Mouse (Mus musculus): ENCODE measurements around the gene Olfr574. TPM values are rescaled to one million over a fixed set of nuclear protein-coding genes. Genes with fewer than 3 reads are reported as not detected.

Gene Olfr574
- polyA plus RNA-seq, 1 experiment from 2014 or later: not detected

DNA sequence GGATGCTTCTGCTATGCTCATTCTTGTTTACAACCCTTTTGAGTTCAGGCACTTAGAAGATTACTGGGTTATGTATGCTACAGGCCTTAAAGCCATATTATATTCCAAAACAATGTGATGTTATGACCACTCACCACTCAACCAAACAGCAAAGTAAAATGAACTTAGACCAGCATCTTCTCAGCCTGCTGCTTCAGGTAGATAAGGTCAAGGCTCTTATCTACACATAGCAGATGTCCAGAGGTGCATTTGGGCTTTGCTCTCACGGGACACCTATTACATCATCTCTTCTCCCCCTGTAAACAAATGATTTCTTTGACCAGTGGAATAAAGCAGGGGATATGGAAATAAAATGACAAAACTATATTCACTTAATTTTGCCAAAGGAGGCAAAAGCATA, 10.3 kb downstream of the Olfr574 start, which contains the start of gene Olfr575:
Gene Olfr575, minus strand, starts transcription at position 183 of the 400 bp plus-strand sequence.
- 0 out of 2 replicates have a peak within 1 kb of the TSS, but pooled peaks have one; percentile 15 for H3K27ac ChIP-seq (replicated peaks)
- H3K4me1 ChIP-seq: no peaks in the 10 kb centered on the region
- WGBS: 39% methylated on average over 1 of the region's 1 CpGs
- no peak within 1 kb of the TSS for H3K4me3 ChIP-seq
- no peak within 1 kb of the TSS for H3K9ac ChIP-seq
- H3K9me3 ChIP-seq: no peaks in the 10 kb centered on the region
- H3K36me3 ChIP-seq: no peaks in the 10 kb centered on the region
- H3K4me2 ChIP-seq: no peak within 1 kb of the TSS
- no peaks in the 10 kb centered on the region for H3K27me3 ChIP-seq (replicated peaks)
- ATAC-seq (ENCODE audit: extremely low read depth, insufficient number of reproducible peaks, low FRiP score, low TSS enrichment): peak; percentile 95

DNA sequence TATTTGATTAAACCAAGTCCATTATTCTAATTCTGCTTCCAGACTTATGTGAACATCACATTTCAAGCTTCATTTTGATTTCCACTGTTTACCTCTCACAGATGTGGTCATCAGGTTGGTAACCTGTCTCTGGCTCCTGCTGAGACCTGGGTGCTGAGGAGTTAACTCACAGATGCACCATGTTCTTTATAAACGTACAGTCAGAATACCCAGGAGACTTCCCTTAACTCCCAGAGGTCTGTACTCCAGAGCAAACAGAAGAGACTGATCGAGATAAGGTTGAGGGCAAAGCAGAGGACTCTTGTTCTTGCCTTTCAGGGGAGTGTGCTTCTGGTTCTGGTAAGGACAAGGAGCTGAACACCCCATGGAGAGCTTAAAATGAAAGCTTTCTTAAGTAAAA, 14.1 kb downstream of the Olfr574 start, which contains the start of gene Olfr576:
Gene Olfr576, plus strand, starts transcription at position 301 of the 400 bp plus-strand sequence.
- H3K9me3 ChIP-seq: no peaks in the 10 kb centered on the region
- ATAC-seq (ENCODE audit: extremely low read depth, insufficient number of reproducible peaks, low FRiP score, low TSS enrichment): no peak
- no peak within 1 kb of the TSS for H3K27ac ChIP-seq (replicated peaks)
- H3K9ac ChIP-seq: no peak within 1 kb of the TSS
- H3K4me3 ChIP-seq: no peak within 1 kb of the TSS
- peaks cover 3% of the 10 kb centered on the region for H3K4me1 ChIP-seq
- WGBS: 11% methylated on average over 2 of the region's 2 CpGs
- H3K36me3 ChIP-seq: no peaks in the 10 kb centered on the region
- no peaks in the 10 kb centered on the region for H3K27me3 ChIP-seq (replicated peaks)
- H3K4me2 ChIP-seq: no peak within 1 kb of the TSS

- no peak overlapping the region for H3K27ac ChIP-seq (replicated peaks)
- no peak overlapping the region for H3K4me2 ChIP-seq
- no peaks in the 10 kb centered on the region for H3K9me3 ChIP-seq
- no peak for ATAC-seq (ENCODE audit: extremely low read depth, insufficient number of reproducible peaks, low FRiP score, low TSS enrichment)
- H3K9ac ChIP-seq: no peak overlapping the region
- H3K36me3 ChIP-seq: no peaks in the 10 kb centered on the region
- WGBS: 55% methylated on average over 1 of the region's 1 CpGs
- H3K4me3 ChIP-seq: no peak overlapping the region
- no peaks in the 10 kb centered on the region for H3K4me1 ChIP-seq
- no peaks in the 10 kb centered on the region for H3K27me3 ChIP-seq (replicated peaks)
These were observed 26.1 kb downstream of the Olfr574 start for GRCm38 (mm10) chr7:102974399-102974798.

DNA sequence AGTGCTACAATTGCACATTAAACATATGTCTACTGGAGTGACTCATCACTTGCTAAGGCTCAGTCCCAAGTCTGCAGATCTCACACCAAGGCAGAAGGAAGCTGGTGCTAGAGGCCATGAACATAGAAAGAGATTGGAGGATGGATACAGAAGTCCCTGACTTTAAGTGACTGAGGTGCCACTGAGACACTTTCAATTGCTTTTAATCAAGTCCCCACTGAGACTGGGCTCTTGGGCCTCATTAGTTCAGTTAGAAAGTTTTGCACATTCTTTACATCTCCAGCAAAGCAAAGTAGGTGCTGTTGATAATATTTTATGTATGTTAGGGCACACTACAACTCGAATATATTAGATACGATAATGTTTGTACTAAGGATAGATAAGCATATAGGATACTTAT, 27.6 kb downstream of the Olfr574 start, which contains the start of gene Olfr577:
Gene Olfr577, minus strand, starts transcription at position 101 of the 400 bp plus-strand sequence.
- Histone ChIP-seq H3K4me3 (no peak within 1 kb of the TSS), H3K4me2 (no peak within 1 kb of the TSS), H3K4me1 (no peaks in the 10 kb centered on the region), H3K27ac (replicated peaks) (no peak within 1 kb of the TSS), H3K27me3 (replicated peaks) (no peaks in the 10 kb centered on the region), H3K9me3 (no peaks in the 10 kb centered on the region), H3K9ac (no peak within 1 kb of the TSS), H3K36me3 (no peaks in the 10 kb centered on the region)
- ATAC-seq (ENCODE audit: extremely low read depth, insufficient number of reproducible peaks, low FRiP score, low TSS enrichment): no peak
- WGBS: 79% methylated on average over 2 of the region's 2 CpGs

DNA sequence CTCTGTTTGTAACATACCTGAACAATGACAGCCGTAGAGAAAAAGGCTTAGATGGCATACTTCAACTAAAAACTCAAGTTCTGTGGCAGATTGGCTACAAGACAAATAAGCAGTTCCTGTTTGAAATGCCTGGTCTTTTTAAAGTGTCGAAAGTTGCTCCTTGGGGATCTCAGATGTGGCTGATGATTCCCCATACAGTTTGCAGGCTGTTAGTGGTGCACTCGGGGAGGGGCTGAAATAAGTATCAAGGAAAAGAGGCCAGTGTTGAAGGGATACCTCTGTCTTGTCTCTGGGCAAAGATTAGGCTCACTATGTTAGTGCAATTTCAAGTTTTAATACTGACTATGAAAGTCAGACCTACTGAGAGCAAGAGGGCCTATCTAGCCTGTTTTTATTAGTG, 41.0 kb downstream of the Olfr574 start, which contains the start of gene Olfr578:
Gene Olfr578, minus strand, starts transcription at position 101 of the 400 bp plus-strand sequence.
- Histone ChIP-seq H3K9me3 (no peaks in the 10 kb centered on the region), H3K9ac (no peak within 1 kb of the TSS), H3K4me3 (no peak within 1 kb of the TSS), H3K4me1 (no peaks in the 10 kb centered on the region), H3K36me3 (no peaks in the 10 kb centered on the region), H3K27ac (replicated peaks) (no peak within 1 kb of the TSS), H3K4me2 (no peak within 1 kb of the TSS), H3K27me3 (replicated peaks) (no peaks in the 10 kb centered on the region)
- 41% methylated on average over 3 of the region's 3 CpGs for WGBS
- ATAC-seq (ENCODE audit: extremely low read depth, insufficient number of reproducible peaks, low FRiP score, low TSS enrichment): no peak

Other genes with a start within 250 kb of the Olfr574 start
- 0.05 TPM in 1 of 2 replicates, not detected in the other for gene Olfr558, start 246.3 kb upstream of the Olfr574 start, polyA plus RNA-seq (2015; fragmentation: Nextera tagmentation; extraction: Ambion mirVana)
- gene Olfr33, start 229.4 kb upstream of the Olfr574 start, polyA plus RNA-seq (2015; fragmentation: Nextera tagmentation; extraction: Ambion mirVana): not detected in 2 replicates
- gene Olfr559, start 221.0 kb upstream of the Olfr574 start, polyA plus RNA-seq (2015; fragmentation: Nextera tagmentation; extraction: Ambion mirVana): not detected in 2 replicates
- not detected in 2 replicates for gene Olfr560, start 189.1 kb upstream of the Olfr574 start, polyA plus RNA-seq (2015; fragmentation: Nextera tagmentation; extraction: Ambion mirVana)
- gene Olfr78, start 189.0 kb upstream of the Olfr574 start, polyA plus RNA-seq (2015; fragmentation: Nextera tagmentation; extraction: Ambion mirVana): 0.16 TPM in 1 of 2 replicates, not detected in the other
- gene Olfr561, start 177.2 kb upstream of the Olfr574 start, polyA plus RNA-seq (2015; fragmentation: Nextera tagmentation; extraction: Ambion mirVana): not detected in 2 replicates
- not detected in 2 replicates for gene Olfr564, start 145.0 kb upstream of the Olfr574 start, polyA plus RNA-seq (2015; fragmentation: Nextera tagmentation; extraction: Ambion mirVana)
- gene Olfr566, start 89.7 kb upstream of the Olfr574 start, polyA plus RNA-seq (2015; fragmentation: Nextera tagmentation; extraction: Ambion mirVana): not detected in 2 replicates
- not detected in 2 replicates for gene Olfr568, start 71.3 kb upstream of the Olfr574 start, polyA plus RNA-seq (2015; fragmentation: Nextera tagmentation; extraction: Ambion mirVana)
- not detected in 2 replicates for gene Olfr569, start 57.6 kb upstream of the Olfr574 start, polyA plus RNA-seq (2015; fragmentation: Nextera tagmentation; extraction: Ambion mirVana)
- gene Olfr570, start 53.9 kb upstream of the Olfr574 start, polyA plus RNA-seq (2015; fragmentation: Nextera tagmentation; extraction: Ambion mirVana): not detected in 2 replicates
- not detected in 2 replicates for gene Olfr571, start 30.9 kb upstream of the Olfr574 start, polyA plus RNA-seq (2015; fragmentation: Nextera tagmentation; extraction: Ambion mirVana)
- not detected in 2 replicates for gene Olfr572, start 24.1 kb upstream of the Olfr574 start, polyA plus RNA-seq (2015; fragmentation: Nextera tagmentation; extraction: Ambion mirVana)
- gene Olfr573-ps1, start 5.9 kb upstream of the Olfr574 start, polyA plus RNA-seq (2015; fragmentation: Nextera tagmentation; extraction: Ambion mirVana): not detected in 2 replicates
- gene Olfr575, start 10.3 kb downstream of the Olfr574 start, polyA plus RNA-seq (2015; fragmentation: Nextera tagmentation; extraction: Ambion mirVana): not detected in 2 replicates
- not detected in 2 replicates for gene Olfr576, start 14.2 kb downstream of the Olfr574 start, polyA plus RNA-seq (2015; fragmentation: Nextera tagmentation; extraction: Ambion mirVana)
- gene Olfr577, start 27.5 kb downstream of the Olfr574 start, polyA plus RNA-seq (2015; fragmentation: Nextera tagmentation; extraction: Ambion mirVana): not detected in 2 replicates
- not detected in 2 replicates for gene Olfr578, start 40.9 kb downstream of the Olfr574 start, polyA plus RNA-seq (2015; fragmentation: Nextera tagmentation; extraction: Ambion mirVana)
- not detected in 2 replicates for gene Olfr582, start 89.6 kb downstream of the Olfr574 start, polyA plus RNA-seq (2015; fragmentation: Nextera tagmentation; extraction: Ambion mirVana)
- not detected in 2 replicates for gene Olfr583, start 102.8 kb downstream of the Olfr574 start, polyA plus RNA-seq (2015; fragmentation: Nextera tagmentation; extraction: Ambion mirVana)
- not detected in 2 replicates for gene Olfr584, start 133.4 kb downstream of the Olfr574 start, polyA plus RNA-seq (2015; fragmentation: Nextera tagmentation; extraction: Ambion mirVana)
- gene Olfr585, start 149.3 kb downstream of the Olfr574 start, polyA plus RNA-seq (2015; fragmentation: Nextera tagmentation; extraction: Ambion mirVana): not detected in 2 replicates
- gene Olfr586, start 177.2 kb downstream of the Olfr574 start, polyA plus RNA-seq (2015; fragmentation: Nextera tagmentation; extraction: Ambion mirVana): not detected in 2 replicates
- not detected in 2 replicates for gene Olfr588-ps1, start 192.4 kb downstream of the Olfr574 start, polyA plus RNA-seq (2015; fragmentation: Nextera tagmentation; extraction: Ambion mirVana)
- gene Olfr589, start 207.9 kb downstream of the Olfr574 start, polyA plus RNA-seq (2015; fragmentation: Nextera tagmentation; extraction: Ambion mirVana): not detected in 2 replicates
- gene Olfr591, start 229.9 kb downstream of the Olfr574 start, polyA plus RNA-seq (2015; fragmentation: Nextera tagmentation; extraction: Ambion mirVana): not detected in 2 replicates
- gene Olfr592, start 236.3 kb downstream of the Olfr574 start, polyA plus RNA-seq (2015; fragmentation: Nextera tagmentation; extraction: Ambion mirVana): not detected in 2 replicates

Data from heart, embryonic 13.5 days (tissue).